Comparison of ENCODE assay signal across 8 mouse cellular contexts in the genomic region with DNA sequence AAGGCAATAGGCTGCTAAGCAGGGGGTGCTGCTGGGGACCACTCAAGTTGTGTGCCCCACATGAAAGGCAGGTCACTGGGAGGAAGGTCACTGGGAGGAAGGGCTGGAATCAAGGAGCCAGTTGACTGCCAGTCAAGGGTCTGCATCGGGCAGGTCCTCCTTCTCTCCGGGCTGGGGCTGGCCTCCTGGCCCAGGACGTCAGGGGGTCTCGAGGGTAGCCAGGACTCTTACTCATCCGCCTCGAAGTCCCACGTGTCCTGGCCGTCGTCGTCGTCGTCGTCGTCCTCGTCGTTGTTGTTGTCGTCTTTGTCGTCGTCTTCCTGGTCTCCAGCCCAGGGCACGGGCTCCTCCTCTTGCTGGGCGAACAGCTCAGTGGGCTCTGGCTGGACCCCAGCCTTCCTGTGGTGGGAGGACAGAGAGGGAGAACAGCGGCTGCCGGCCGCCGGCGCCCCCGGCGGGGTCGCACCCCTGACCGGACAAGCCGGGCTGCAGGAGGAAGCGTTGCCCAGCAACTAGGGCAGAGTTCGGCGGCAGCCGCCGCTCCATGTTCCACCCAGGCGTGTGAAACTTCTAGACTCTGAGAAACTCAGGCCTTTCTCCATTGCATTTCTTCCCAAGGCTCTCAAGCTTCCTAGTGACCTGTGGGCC. TPM values are rescaled to one million over a fixed set of nuclear protein-coding genes. Genes with fewer than 3 reads are reported as not detected.
DNase-seq lines count a peak whose midpoint lies in the region; ATAC-seq and TF ChIP-seq lines count a peak whose summit lies in the region.

No protein-coding gene starts in this region.

- intact Hi-C loops in gastrocnemius, postnatal 36 days (cut with DNase I), result no loop called here

- WGBS in heart, embryonic 12.5 days, result 28% methylated on average over 37 of the region's 37 CpGs
- 20% methylated on average over 37 of the region's 37 CpGs for WGBS in kidney, postnatal 0 days
- WGBS in midbrain, embryonic 12.5 days, result 39% methylated on average over 37 of the region's 37 CpGs

- H3K4me3 ChIP-seq in heart, embryonic 12.5 days, result peak overlapping the region; percentile 42
- H3K4me3 ChIP-seq in kidney, postnatal 0 days (replicated peaks; ENCODE audit: low read depth, low read length), result peak overlapping the region; percentile 26; the same call in 1 of the 2 replicates
- H3K4me3 ChIP-seq in midbrain, embryonic 12.5 days, result peak overlapping the region; percentile 33

- no peak overlapping the region for H3K27ac ChIP-seq in heart, embryonic 12.5 days (ENCODE audit: poor library complexity, severe bottlenecking)
- peak overlapping the region; percentile 56 for H3K27ac ChIP-seq in kidney, postnatal 0 days
- no peak overlapping the region for H3K27ac ChIP-seq in midbrain, embryonic 12.5 days (replicated peaks)

- TF ChIP-seq CTCF in kidney, postnatal 0 days (IDR thresholded peaks at IDR 0.05; ENCODE audit: low read depth), result no peak

- H3K4me2 ChIP-seq in heart, embryonic 12.5 days, result peak overlapping the region; percentile 72
- peak overlapping the region; percentile 65 for H3K4me2 ChIP-seq in kidney, postnatal 0 days (ENCODE audit: low read length)
- H3K4me2 ChIP-seq in midbrain, embryonic 12.5 days (replicated peaks), result peak overlapping the region; percentile 52

- DNase-seq in CD4-positive, CD25-positive, alpha-beta regulatory T cell, adult 2 months (ENCODE audit: low read depth, low spot score), result peak; percentile 16
- DNase-seq in T-cell, adult 2 months (ENCODE audit: low spot score), result peak; percentile 14
- peak; percentile 76 for DNase-seq in kidney, postnatal 0 days (ENCODE audit: low spot score)
- DNase-seq in gastrocnemius, postnatal 36 days, result no peak

- no peaks in the 10 kb centered on the region for H3K9me3 ChIP-seq in heart, embryonic 12.5 days (replicated peaks)
- H3K9me3 ChIP-seq in kidney, postnatal 0 days (replicated peaks; ENCODE audit: low read length), result no peaks in the 10 kb centered on the region
- H3K9me3 ChIP-seq in midbrain, embryonic 12.5 days, result no peaks in the 10 kb centered on the region

- 0 out of 2 replicates have a peak overlapping the region, but pooled peaks have one; percentile 44 for H3K9ac ChIP-seq in heart, embryonic 12.5 days
- H3K9ac ChIP-seq in kidney, postnatal 0 days (ENCODE audit: low read depth, low read length), result peak overlapping the region; percentile 47; the same call in 1 of the 2 replicates
- no peak overlapping the region; the same call in 1 of the 2 replicates for H3K9ac ChIP-seq in midbrain, embryonic 12.5 days (replicated peaks)

- H3K36me3 ChIP-seq in heart, embryonic 12.5 days, result no peaks in the 10 kb centered on the region
- no peaks in the 10 kb centered on the region for H3K36me3 ChIP-seq in kidney, postnatal 0 days (ENCODE audit: insufficient read depth, low read length)
- no peaks in the 10 kb centered on the region for H3K36me3 ChIP-seq in midbrain, embryonic 12.5 days

- no peaks in the 10 kb centered on the region for H3K4me1 ChIP-seq in heart, embryonic 12.5 days (replicated peaks)
- H3K4me1 ChIP-seq in kidney, postnatal 0 days (replicated peaks; ENCODE audit: insufficient read depth, low read length), result peaks cover 11% of the 10 kb centered on the region
- peaks cover 7% of the 10 kb centered on the region for H3K4me1 ChIP-seq in midbrain, embryonic 12.5 days

- no peak for ATAC-seq in CD4-positive, CD25-positive, alpha-beta regulatory T cell, adult 4 months
- peak; percentile 69; the same call in 1 of the 2 replicates for ATAC-seq in heart, embryonic 12.5 days (ENCODE audit: insufficient number of reproducible peaks, low FRiP score)
- peak; percentile 78 for ATAC-seq in kidney, postnatal 0 days (replicated peaks; ENCODE audit: low FRiP score, low read depth)
- ATAC-seq in midbrain, embryonic 12.5 days (ENCODE audit: low FRiP score, low read depth), result 0 out of 2 replicates have a peak, but pooled peaks have one; percentile 30
- no peak for ATAC-seq in frontal cortex, adult (ENCODE audit: low TSS enrichment)

- H3K27me3 ChIP-seq in heart, embryonic 12.5 days (replicated peaks), result no peaks in the 10 kb centered on the region
- no peaks in the 10 kb centered on the region for H3K27me3 ChIP-seq in kidney, postnatal 0 days (ENCODE audit: insufficient read depth, low read length)
- H3K27me3 ChIP-seq in midbrain, embryonic 12.5 days, result no peaks in the 10 kb centered on the region

RNA-seq across cellular contexts. Expression of gene Fam217a, which starts 7.5 kb away (rescaled TPM):
- under 1 TPM in 1 of 2 experiments, not detected in 1; 0.56 TPM for polyA plus RNA-seq in CD4-positive, CD25-positive, alpha-beta regulatory T cell, adult 4 months (2017; shearing (Covaris generic))
- polyA plus RNA-seq in heart, embryonic 12.5 days (2016; fragmentation: Nextera tagmentation; extraction: Ambion mirVana), result 1.6 and 1.7 TPM in 2 replicates
- 6.6 and 7.0 TPM in 2 replicates for polyA plus RNA-seq in kidney, postnatal 0 days (2015; fragmentation: Nextera tagmentation; extraction: Ambion mirVana)
- polyA plus RNA-seq in midbrain, embryonic 12.5 days (2016; fragmentation: Nextera tagmentation; extraction: Ambion mirVana), result 0.64 and 0.68 TPM in 2 replicates
- total RNA-seq in gastrocnemius, postnatal 36 days (2021), result under 1 TPM in 1 of 2 experiments, not detected in 1; 0.15 TPM

RNA-seq across cellular contexts. Expression of gene 4933417A18Rik, which starts 7.6 kb away (rescaled TPM):
- polyA plus RNA-seq in CD4-positive, CD25-positive, alpha-beta regulatory T cell, adult 4 months (2017; shearing (Covaris generic)), result not detected
- polyA plus RNA-seq in heart, embryonic 12.5 days (2016; fragmentation: Nextera tagmentation; extraction: Ambion mirVana), result not detected in 2 replicates
- not detected in 2 replicates for polyA plus RNA-seq in kidney, postnatal 0 days (2015; fragmentation: Nextera tagmentation; extraction: Ambion mirVana)
- not detected in 2 replicates for polyA plus RNA-seq in midbrain, embryonic 12.5 days (2016; fragmentation: Nextera tagmentation; extraction: Ambion mirVana)
- total RNA-seq in gastrocnemius, postnatal 36 days (2021), result not detected

RNA-seq across cellular contexts. Expression of gene Prpf4b, which starts 41.5 kb away (rescaled TPM):
- polyA plus RNA-seq in CD4-positive, CD25-positive, alpha-beta regulatory T cell, adult 4 months (2017; shearing (Covaris generic)), result 100 to 1,000 TPM in 1 of 2 experiments, 10 to 100 TPM in 1; 84.7 to 111 TPM
- polyA plus RNA-seq in heart, embryonic 12.5 days (2016; fragmentation: Nextera tagmentation; extraction: Ambion mirVana), result 61.0 and 66.6 TPM in 2 replicates
- polyA plus RNA-seq in kidney, postnatal 0 days (2015; fragmentation: Nextera tagmentation; extraction: Ambion mirVana), result 68.8 and 69.5 TPM in 2 replicates
- 90.2 and 105 TPM in 2 replicates for polyA plus RNA-seq in midbrain, embryonic 12.5 days (2016; fragmentation: Nextera tagmentation; extraction: Ambion mirVana)
- total RNA-seq in gastrocnemius, postnatal 36 days (2021), result 10 to 100 TPM; 22.8 to 26.5 TPM

RNA-seq across cellular contexts. Expression of gene Eci3, which starts 47.0 kb away (rescaled TPM):
- under 1 TPM in 1 of 2 experiments, not detected in 1; 0.35 TPM for polyA plus RNA-seq in CD4-positive, CD25-positive, alpha-beta regulatory T cell, adult 4 months (2017; shearing (Covaris generic))
- 0.36 and 0.47 TPM in 2 replicates for polyA plus RNA-seq in heart, embryonic 12.5 days (2016; fragmentation: Nextera tagmentation; extraction: Ambion mirVana)
- 12.9 and 13.0 TPM in 2 replicates for polyA plus RNA-seq in kidney, postnatal 0 days (2015; fragmentation: Nextera tagmentation; extraction: Ambion mirVana)
- 0.46 and 0.66 TPM in 2 replicates for polyA plus RNA-seq in midbrain, embryonic 12.5 days (2016; fragmentation: Nextera tagmentation; extraction: Ambion mirVana)
- total RNA-seq in gastrocnemius, postnatal 36 days (2021), result 1 to 10 TPM in 1 of 2 experiments, under 1 TPM in 1; 0.47 to 1.1 TPM

Comparison
In these comparisons a context has a peak if more than half of its experiments do, and no peak if none do; other contexts are left out.
1. DNase-seq: peak in CD4-positive, CD25-positive, alpha-beta regulatory T cell, adult 2 months (single experiment), T-cell, adult 2 months (single experiment) and kidney, postnatal 0 days (single experiment); none in gastrocnemius, postnatal 36 days (0 of 2).
2. ATAC-seq: peak in heart, embryonic 12.5 days (single experiment), kidney, postnatal 0 days (single experiment) and midbrain, embryonic 12.5 days (single experiment); none in CD4-positive, CD25-positive, alpha-beta regulatory T cell, adult 4 months (single experiment) and frontal cortex, adult (single experiment).
3. Peak in every context shown above with its lines, with median percentiles within 50 percentile points of each other: H3K4me2 ChIP-seq and H3K4me3 ChIP-seq.